Mouse (Mus musculus) spleen, embryonic (tissue): ENCODE data around the gene Ndc1.

Experiments
- CTCF ChIA-PET: fragments of 350-600 bp; sonication (Branson Sonifier 250); formaldehyde crosslinking; loops from one replicate; lab custom pipeline; 2022; lab: Charles Lee

Gene Ndc1

GRCm38 (mm10) chr4:107440306-107440705, 72.7 kb downstream of the Ndc1 start:
- CTCF ChIA-PET = no interaction called here

GRCm38 (mm10) chr4:107442288-107442687, 74.7 kb downstream of the Ndc1 start:
- CTCF ChIA-PET = no interaction called here

- CTCF ChIA-PET = no interaction called here
These were observed 75.4 kb downstream of the Ndc1 start for GRCm38 (mm10) chr4:107442891-107443483.

GRCm38 (mm10) chr4:107443621-107444020, 76.0 kb downstream of the Ndc1 start:
- CTCF ChIA-PET = no interaction called here

GRCm38 (mm10) chr4:107448481-107448880, 80.9 kb downstream of the Ndc1 start:
- CTCF ChIA-PET = no interaction called here

- CTCF ChIA-PET = no interaction called here
These were observed 81.9 kb downstream of the Ndc1 start for GRCm38 (mm10) chr4:107449519-107449918.

GRCm38 (mm10) chr4:107452266-107453015, 84.9 kb downstream of the Ndc1 start:
- CTCF ChIA-PET = no interaction called here

GRCm38 (mm10) chr4:107453141-107453984, 85.8 kb downstream of the Ndc1 start:
- CTCF ChIA-PET = interaction anchor here (0.6 kb wide), 1 partner anchor 201 kb away, joined by 6 read pairs; no protein-coding TSS in a partner anchor

- CTCF ChIA-PET = no interaction called here
These were observed 90.0 kb downstream of the Ndc1 start for GRCm38 (mm10) chr4:107457602-107458001.

- CTCF ChIA-PET = no interaction called here
These were observed 91.3 kb downstream of the Ndc1 start for GRCm38 (mm10) chr4:107458907-107459306.

GRCm38 (mm10) chr4:107459461-107459860, 91.9 kb downstream of the Ndc1 start:
- CTCF ChIA-PET = no interaction called here

GRCm38 (mm10) chr4:107460468-107460867, 92.9 kb downstream of the Ndc1 start:
- CTCF ChIA-PET = no interaction called here
